Mouse (Mus musculus) midbrain, embryonic 10.5 days (tissue): ENCODE measurements around the gene Sva. TPM values are rescaled to one million over a fixed set of nuclear protein-coding genes. Genes with fewer than 3 reads are reported as not detected.

Experiments
- DNase-seq: peaks from one replicate; pipeline ENCODE4 v3.0.0-alpha.2; 2017; ENCODE audit warnings: low spot score
- H3K27ac ChIP-seq: fragments of 300-500 bp; sonication (generic); replicated peaks from 2 replicates; pipeline ENCODE4 v1.5.1; 2016; ENCODE audit warnings: mild to moderate bottlenecking
- H3K27me3 ChIP-seq: fragments of 300-500 bp; sonication (generic); 2 replicates; pipeline ENCODE4 v1.6.1; 2016; ENCODE audit warnings: low read depth, mild to moderate bottlenecking; ENCODE audit not compliant: poor library complexity, severe bottlenecking
- H3K36me3 ChIP-seq: fragments of 300-500 bp; sonication (generic); 2 replicates; pipeline ENCODE4 v1.6.1; 2016; ENCODE audit warnings: mild to moderate bottlenecking, moderate library complexity
- H3K4me1 ChIP-seq: fragments of 300-500 bp; sonication (generic); 2 replicates; pipeline ENCODE4 v1.6.1; 2016
- H3K4me3 ChIP-seq: fragments of 300-500 bp; sonication (generic); 2 replicates; pipeline ENCODE4 v1.5.1; 2016; ENCODE audit warnings: mild to moderate bottlenecking, moderate library complexity
- H3K9me3 ChIP-seq: fragments of 300-500 bp; sonication (generic); replicated peaks from 2 replicates; pipeline ENCODE4 v1.6.1; 2016; ENCODE audit warnings: mild to moderate bottlenecking
- polyA plus RNA-seq: library from polyadenylated mRNA; unstranded; fragments of >200 nt; fragmentation: Nextera tagmentation; extraction: Ambion mirVana; gene quantifications from 2 replicates; pipeline ENCODE4 v1.2.1, GENCODE M21; 2016

The Sva gene
- not detected in 2 replicates for polyA plus RNA-seq

DNA sequence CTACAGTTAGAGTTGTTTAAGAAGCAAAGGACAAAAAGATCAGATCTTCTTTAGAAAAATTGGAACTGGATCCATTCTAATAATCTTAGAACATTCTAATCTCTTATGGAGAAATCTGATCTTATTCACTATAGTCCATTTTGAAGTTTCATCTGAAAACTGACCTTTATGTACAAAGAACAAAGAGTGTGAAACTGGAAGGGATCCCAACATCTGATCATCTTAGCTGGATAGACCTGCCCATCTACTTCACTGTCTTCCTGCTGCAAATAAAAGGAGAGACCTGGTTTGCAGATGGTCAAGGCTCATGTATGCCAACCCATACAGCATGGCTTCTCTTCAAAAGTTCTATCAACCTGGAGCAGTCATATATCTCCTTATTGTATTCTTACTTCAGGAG lies at the start of gene Sva:
Sva (plus strand) TSS at position 301 of the 400 bp plus-strand sequence.
- Histone ChIP-seq H3K4me1 (no peaks in the 10 kb centered on the region), H3K9me3 (no peaks in the 10 kb centered on the region), H3K36me3 (no peaks in the 10 kb centered on the region), H3K4me3 (no peak within 1 kb of the TSS), H3K27me3 (no peaks in the 10 kb centered on the region), H3K27ac (no peak within 1 kb of the TSS)
- no peak for DNase-seq

Other genes starting within 250 kb of the Sva start
- gene Pip, start 190.9 kb upstream of the Sva start, polyA plus RNA-seq: not detected in 2 replicates
- not detected in 2 replicates for gene Sval2, start 185.4 kb upstream of the Sva start, polyA plus RNA-seq
- not detected in 2 replicates for gene Sval1, start 86.8 kb upstream of the Sva start, polyA plus RNA-seq
- not detected in 2 replicates for gene Sval3, start 70.3 kb upstream of the Sva start, polyA plus RNA-seq
- gene Tas2r139, start 102.5 kb downstream of the Sva start, polyA plus RNA-seq: not detected in 2 replicates
- gene Tas2r144, start 176.9 kb downstream of the Sva start, polyA plus RNA-seq: not detected in 2 replicates
- 14.3 and 17.3 TPM in 2 replicates for gene Gstk1, start 207.5 kb downstream of the Sva start, polyA plus RNA-seq
- 0.33 and 0.42 TPM in 2 replicates for gene Tmem139, start 223.6 kb downstream of the Sva start, polyA plus RNA-seq
- 75.4 and 81.1 TPM in 2 replicates for gene Casp2, start 226.6 kb downstream of the Sva start, polyA plus RNA-seq
- 1.2 and 1.7 TPM in 2 replicates for gene Clcn1, start 248.3 kb downstream of the Sva start, polyA plus RNA-seq